In the genomic region with DNA sequence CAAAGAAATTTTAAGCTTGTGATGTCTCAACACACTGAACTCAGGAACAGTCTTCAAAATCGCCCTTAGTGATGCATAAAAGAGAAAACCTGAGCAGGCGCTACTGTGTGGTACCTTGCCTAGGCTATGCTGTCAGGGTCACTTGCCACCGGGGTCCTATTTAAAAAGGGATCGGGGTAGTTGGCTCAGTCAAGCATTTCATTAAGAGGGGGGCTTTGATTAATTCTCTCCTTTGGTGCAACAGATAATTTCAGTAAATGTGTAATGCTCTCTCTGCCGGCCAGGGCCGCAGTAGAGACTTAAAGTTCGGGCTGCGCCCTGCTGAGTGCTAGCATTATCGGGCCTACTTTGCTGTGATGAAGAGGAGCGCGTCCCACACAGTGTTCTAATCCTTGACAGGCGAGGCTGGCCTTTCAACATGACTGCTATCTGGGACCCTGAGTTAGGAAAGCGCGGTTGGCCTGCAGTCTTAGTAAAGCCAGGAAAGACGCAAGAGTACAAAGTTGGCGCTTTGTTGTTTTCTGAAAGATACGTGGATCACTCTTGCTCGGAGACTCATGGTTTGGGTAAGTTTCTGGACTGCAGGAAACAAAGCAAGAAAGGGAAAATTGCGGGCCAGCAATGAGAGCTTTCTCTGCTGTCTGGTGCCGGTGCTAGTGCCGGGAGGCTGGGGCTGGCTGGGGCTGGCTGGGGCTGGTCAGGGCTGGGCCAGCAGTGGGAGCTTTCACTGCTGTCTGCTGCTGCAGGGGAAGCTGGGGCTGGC, we compare ENCODE assay signal across 10 mouse cellular contexts.
A peak's percentile ranks its signal among the peaks of the same experiment; 100 is the strongest.
DNase-seq lines count a peak whose midpoint lies in the region; ATAC-seq lines count a peak whose summit lies in the region.
"Had no signal": no experiment of that assay in that cellular context is flagged by ENCODE, and none has a peak within 500 bp of the region (broad histone marks: within the 10 kb centered on the region; RNA-seq: fewer than 3 reads in every experiment).

No protein-coding gene starts in this region.

- H3K27me3 ChIP-seq in embryonic facial prominence, embryonic 10.5 days (replicated peaks; ENCODE audit: low read depth, poor library complexity, severe bottlenecking): peaks cover 84% of the 10 kb centered on the region
- peaks cover 75% of the 10 kb centered on the region for H3K27me3 ChIP-seq in hindbrain, embryonic 10.5 days (ENCODE audit: insufficient read depth, poor library complexity, severe bottlenecking)
- peaks cover 45% of the 10 kb centered on the region for H3K27me3 ChIP-seq in limb, embryonic 13.5 days

- WGBS in embryonic facial prominence, embryonic 10.5 days: 13% methylated on average over 21 of the region's 21 CpGs
- 9% methylated on average over 21 of the region's 21 CpGs for WGBS in hindbrain, embryonic 10.5 days
- WGBS in limb, embryonic 13.5 days: 40% methylated on average over 21 of the region's 21 CpGs

- peak overlapping the region; percentile 62 for H3K27ac ChIP-seq in embryonic facial prominence, embryonic 10.5 days (replicated peaks)
- H3K27ac ChIP-seq in hindbrain, embryonic 10.5 days: peak overlapping the region; percentile 92
- no peak overlapping the region for H3K27ac ChIP-seq in limb, embryonic 13.5 days

- no peak overlapping the region for H3K4me2 ChIP-seq in limb, embryonic 13.5 days (replicated peaks)

- no peak for ATAC-seq in limb, embryonic 13.5 days (ENCODE audit: low FRiP score, low read depth)

- H3K9me3 ChIP-seq in embryonic facial prominence, embryonic 10.5 days: no peaks in the 10 kb centered on the region
- H3K9me3 ChIP-seq in hindbrain, embryonic 10.5 days: no peaks in the 10 kb centered on the region
- no peaks in the 10 kb centered on the region for H3K9me3 ChIP-seq in limb, embryonic 13.5 days

- H3K4me1 ChIP-seq in embryonic facial prominence, embryonic 10.5 days: peaks cover 16% of the 10 kb centered on the region
- peaks cover 61% of the 10 kb centered on the region for H3K4me1 ChIP-seq in hindbrain, embryonic 10.5 days (replicated peaks)
- H3K4me1 ChIP-seq in limb, embryonic 13.5 days: 0 out of 2 replicates have a peak, but pooled peaks cover 4% of the 10 kb centered on the region

- H3K9ac ChIP-seq in limb, embryonic 13.5 days: peak overlapping the region; percentile 25; the same call in 1 of the 2 replicates

- H3K4me3 ChIP-seq in embryonic facial prominence, embryonic 10.5 days: peak overlapping the region; percentile 42
- H3K4me3 ChIP-seq in hindbrain, embryonic 10.5 days: peak overlapping the region; percentile 48
- no peak overlapping the region for H3K4me3 ChIP-seq in limb, embryonic 13.5 days
- H3K4me3 ChIP-seq: myocyte had no signal

- H3K36me3 ChIP-seq in embryonic facial prominence, embryonic 10.5 days (replicated peaks): no peaks in the 10 kb centered on the region
- no peaks in the 10 kb centered on the region for H3K36me3 ChIP-seq in hindbrain, embryonic 10.5 days
- no peaks in the 10 kb centered on the region for H3K36me3 ChIP-seq in limb, embryonic 13.5 days

- DNase-seq in ZHBTc4 (ENCODE audit: low read depth, low spot score): peak; percentile 91
- peak; percentile 72 for DNase-seq in embryonic facial prominence, embryonic 10.5 days (ENCODE audit: low spot score)
- peak; percentile 76 for DNase-seq in hindbrain, embryonic 10.5 days (ENCODE audit: low spot score)
- DNase-seq in cerebellum, adult 11-12 months: no peak
- DNase-seq in layer of hippocampus, postnatal 14 days (ENCODE audit: low spot score in 2 of 2): no peak
- DNase-seq in cerebellum, adult 18-20 months: no peak
- DNase-seq in urinary bladder, postnatal 14 days (ENCODE audit: low spot score): no peak
- DNase-seq: adrenal gland, adult 8-10 months had no signal

Comparison
In these comparisons a context has a peak if more than half of its experiments do, and no peak if none do; other contexts are left out.
1. DNase-seq: peak in ZHBTc4 (single experiment), embryonic facial prominence, embryonic 10.5 days (single experiment) and hindbrain, embryonic 10.5 days (single experiment); none in cerebellum, adult 11-12 months (single experiment), layer of hippocampus, postnatal 14 days (0 of 2), cerebellum, adult 18-20 months (0 of 2) and urinary bladder, postnatal 14 days (single experiment).